Mouse (Mus musculus): Measurements from ENCODE around the gene Mybbp1a.

GRCm38 (mm10) chr11:72395652-72396051 is 45.5 kb upstream of the Mybbp1a start:
- no peak for TF ChIP-seq POLR2A (IDR thresholded peaks at IDR 0.05; ENCODE audit: low read depth, low read length)
- no peak for TF ChIP-seq CTCF (IDR thresholded peaks at IDR 0.05; ENCODE audit: extremely low read depth, insufficient read length, insufficient replicate concordance, low read depth, low read length)
